Mouse (Mus musculus) layer of hippocampus, postnatal 10 days (tissue): ENCODE results near the gene Crat. TPM values are rescaled to one million over a fixed set of nuclear protein-coding genes. Genes with fewer than 3 reads are reported as not detected.
A peak's percentile ranks its signal among the peaks of the same experiment; 100 is the strongest.
"Not testable (repeated sequence)": the region's sequence is repeated elsewhere in the genome, so short reads cannot be mapped to it uniquely, and the experiment has no call there.

Source experiments
- DNase-seq, 2 experiments: peaks; one replicate each; pipeline ENCODE4 v3.0.0; 2021; ENCODE audit warnings: low spot score in 2 of 2
- total RNA-seq, 2 experiments: library from RNA; stranded (reverse); gene quantifications; 2 replicates each; pipeline ENCODE4 v1.2.3; 2021

Gene Crat
- total RNA-seq, 2 experiments from 2014 or later: 39.0 to 41.9 TPM

DNA sequence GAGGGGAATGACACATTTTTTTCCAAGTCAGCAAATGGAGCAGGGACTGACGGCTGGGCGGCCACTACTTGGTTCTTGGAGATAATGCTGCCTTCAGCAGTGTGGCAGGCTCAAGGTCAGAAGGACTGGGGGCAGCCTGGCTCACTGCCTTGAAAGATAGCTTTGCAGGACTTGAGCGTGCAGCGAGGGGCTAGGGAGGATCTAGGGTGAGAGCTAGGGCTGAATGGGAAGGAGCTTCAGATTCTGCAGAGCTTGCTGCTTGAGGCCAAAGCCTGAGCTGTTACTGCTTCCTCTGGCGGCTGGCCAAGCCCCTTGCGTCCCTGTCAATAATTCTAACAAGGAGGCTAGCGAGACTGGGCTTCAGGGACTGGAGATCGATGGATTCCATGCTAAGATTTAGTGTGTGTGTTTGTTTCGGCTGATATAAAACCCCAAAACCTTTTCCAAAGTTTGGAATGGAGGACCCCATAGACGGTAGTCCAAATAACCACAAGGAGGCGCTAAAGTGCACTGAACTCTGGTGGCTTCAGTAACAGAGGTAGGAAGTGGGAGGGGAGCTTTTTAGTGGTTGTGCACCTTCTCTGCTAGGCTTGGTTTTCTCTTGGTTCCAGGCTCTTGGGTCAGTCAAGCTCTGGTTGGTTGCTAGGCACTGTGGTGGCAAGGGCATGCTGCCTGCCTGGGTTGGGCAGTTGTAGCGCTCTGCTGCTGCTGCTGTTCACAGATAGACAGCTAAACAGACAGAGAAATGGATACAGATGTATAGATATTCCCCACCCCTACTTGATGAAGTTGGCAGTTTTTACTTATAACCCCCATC lies 25.3 kb upstream of the Crat start:
- DNase-seq: peak; percentile 64 to 71

DNA sequence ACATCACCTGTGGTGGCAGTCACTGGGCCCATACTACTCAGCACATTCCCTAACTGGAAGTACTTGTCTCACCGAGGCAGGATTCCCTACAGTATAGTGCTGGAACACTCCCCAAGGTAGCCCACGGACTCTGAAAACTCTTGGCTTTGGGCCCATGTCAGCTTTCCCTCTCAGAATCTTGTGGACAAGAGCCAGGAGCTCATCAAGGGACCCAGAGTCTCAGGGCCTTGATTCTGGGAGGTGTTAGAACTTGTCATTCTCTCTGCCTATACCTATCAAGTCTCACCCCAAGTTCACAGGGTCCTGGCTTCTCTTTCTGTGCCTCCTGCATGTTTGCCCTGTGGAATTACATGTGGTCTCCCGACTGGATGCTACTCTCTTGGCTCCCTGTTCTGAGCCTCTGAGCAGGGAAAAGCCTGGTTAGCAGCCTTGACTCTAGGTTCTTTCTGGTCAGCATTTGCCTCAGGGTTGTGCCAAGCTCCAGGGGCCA lies 24.6 kb upstream of the Crat start:
- no peak for DNase-seq

DNA sequence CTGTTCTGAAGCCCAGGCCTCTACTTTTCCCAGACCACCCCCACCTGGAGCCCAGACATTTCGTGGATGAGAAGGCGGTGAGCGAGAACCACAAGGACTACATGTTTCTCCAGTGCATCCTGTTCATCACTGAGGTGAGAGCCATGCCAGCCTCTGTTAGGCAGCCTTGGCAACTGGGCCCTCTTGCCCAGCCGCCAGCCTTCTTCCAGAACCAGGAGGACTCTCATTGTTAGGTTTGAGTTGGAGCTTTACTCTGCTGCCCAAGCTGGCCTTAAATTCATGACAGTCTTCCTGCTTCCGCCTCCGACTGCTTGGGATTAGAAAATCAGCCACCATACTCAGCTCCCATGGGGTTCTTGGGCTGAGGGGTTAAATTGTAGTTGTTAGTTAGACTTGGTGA lies 24.0 kb upstream of the Crat start:
- DNase-seq: no peak

DNA sequence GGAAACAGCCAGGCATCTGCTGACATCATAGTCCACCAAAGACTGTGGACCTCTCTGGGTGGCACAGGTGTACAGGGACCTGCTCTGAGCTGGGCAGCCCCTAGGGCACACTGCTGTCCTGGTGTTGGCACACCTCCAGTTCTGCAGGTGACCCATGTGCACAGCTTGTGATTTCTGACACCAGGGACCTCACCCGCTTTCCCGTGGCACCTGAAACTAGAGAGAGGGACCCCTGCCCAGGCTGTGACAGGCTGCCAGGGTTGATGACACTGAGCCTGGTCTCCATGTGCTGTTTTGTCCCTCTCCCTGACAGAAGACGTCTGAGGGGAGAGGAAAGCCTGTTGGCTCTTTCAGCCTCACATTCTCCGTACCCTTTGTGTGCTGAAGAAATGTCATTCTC lies 22.2 kb upstream of the Crat start:
- DNase-seq: no peak

DNA sequence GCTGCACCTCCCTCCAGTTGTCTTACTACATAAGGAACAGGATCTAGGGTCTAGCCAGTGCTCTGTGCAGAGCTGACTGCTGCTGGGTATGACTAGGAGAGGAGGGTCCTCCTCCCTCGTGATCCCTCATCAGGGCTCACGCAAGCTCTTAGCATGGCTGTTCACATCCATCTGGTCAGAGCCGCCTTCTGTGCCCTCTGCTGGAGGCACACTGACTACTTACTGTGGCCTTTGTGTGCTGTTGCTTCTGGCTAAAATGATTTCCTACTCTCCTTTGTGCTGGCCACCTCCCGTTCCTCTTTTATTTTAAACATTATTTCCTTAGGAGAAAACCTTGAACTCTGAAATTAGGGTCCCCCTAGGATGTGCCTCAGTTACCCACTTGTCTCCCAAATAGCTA lies 21.2 kb upstream of the Crat start:
- no peak for DNase-seq

DNA sequence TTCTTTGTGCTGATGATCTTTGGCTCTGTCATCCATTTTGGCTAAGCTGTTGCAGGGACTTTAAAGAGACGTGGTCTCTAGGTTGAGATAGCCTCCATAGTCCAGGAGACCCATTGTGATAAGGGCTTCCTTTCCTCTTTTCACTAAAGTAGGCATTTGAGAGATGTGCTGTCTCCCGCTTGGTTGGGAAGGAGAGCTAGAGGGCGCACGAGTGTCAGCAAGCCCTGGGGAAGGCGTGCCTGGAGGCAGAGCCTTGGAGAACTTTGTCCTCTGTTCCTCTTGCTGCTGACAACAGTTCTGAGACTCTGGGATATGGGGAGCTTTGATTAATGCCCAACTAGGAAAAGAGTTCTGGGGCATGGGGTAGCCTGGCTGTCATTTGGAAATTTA lies 20.5 kb upstream of the Crat start:
- peak in 1 of 2 experiments; percentile 61 for DNase-seq

DNA sequence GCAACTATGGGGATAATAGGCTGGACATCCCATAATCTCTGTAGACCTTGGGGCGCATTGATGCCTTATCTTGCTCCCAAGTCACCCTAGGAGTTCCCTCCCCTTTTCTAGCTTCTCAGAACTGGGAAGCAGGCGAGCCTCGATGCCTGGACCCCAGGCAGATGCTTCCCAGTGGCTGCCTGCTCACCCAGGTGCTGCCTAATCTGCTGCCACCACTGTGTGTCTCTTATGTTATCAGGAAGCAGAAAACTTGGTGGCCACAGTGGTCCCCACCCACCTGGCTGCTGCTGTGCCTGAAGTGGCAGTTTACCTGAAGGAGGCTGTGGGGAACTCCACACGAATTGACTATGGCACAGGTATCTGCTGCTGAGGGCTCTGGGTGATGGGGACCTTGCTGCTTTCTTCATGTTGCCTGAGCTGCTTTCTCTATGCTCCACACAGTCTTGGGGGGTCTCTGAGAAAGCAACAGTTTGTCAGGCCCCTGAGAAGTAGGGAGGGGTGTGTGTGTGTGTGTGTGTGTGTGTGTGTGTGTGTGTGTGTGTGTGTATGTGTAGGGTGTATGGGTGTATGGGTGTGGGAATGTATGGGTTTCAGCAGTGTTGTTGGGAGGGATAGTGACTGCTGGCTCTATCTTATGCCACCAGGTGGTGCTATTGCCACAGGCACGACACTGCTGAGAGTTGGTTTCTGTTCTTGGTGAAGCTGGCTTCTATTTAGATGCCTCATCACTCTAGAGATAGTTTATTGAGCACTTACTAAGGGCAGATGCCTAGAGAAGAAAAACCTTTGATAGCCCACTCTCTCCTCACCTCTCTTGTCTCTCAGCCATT lies 19.9 kb upstream of the Crat start:
- DNase-seq: peak; percentile 75 to 81

DNA sequence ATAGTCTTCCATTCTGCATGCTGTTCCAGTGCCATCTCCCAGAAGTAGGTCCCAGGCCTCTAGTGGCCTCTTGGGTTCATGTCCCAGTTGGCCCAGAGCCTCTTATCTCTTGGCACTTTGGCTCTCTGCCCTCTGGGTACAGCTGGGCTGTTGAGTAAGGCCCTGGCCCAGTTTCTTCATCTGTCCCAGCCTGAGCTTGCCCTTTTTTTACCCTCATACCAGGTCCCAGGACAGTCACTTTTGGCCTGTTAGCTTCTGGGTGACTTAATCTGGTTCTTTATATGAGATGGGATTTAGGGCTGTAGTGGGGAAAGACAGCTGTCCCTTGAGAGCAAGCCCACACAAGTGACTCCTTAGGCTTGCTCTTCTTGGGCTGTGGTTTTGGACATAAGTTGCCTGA lies 13.5 kb upstream of the Crat start:
- DNase-seq: no peak

DNA sequence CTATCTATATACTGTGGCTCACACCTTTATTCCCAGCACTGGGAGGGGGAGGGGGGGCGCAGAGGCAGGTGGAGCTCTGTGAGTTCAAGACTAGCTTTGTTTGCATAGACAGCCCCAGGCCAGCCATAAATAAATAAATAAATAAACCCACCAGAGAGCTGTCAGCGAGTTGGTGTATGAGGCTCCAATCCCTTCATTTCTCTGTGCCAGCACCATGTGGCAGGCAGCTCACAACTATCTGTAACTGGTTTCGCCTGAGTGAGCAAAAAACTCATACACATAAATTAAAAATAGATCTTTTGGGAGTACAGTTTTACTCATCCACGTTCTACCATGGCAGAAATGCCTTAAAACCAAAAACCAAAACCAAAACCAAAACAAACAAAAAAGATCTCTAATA lies 5.8 kb upstream of the Crat start:
- no peak for DNase-seq

DNA sequence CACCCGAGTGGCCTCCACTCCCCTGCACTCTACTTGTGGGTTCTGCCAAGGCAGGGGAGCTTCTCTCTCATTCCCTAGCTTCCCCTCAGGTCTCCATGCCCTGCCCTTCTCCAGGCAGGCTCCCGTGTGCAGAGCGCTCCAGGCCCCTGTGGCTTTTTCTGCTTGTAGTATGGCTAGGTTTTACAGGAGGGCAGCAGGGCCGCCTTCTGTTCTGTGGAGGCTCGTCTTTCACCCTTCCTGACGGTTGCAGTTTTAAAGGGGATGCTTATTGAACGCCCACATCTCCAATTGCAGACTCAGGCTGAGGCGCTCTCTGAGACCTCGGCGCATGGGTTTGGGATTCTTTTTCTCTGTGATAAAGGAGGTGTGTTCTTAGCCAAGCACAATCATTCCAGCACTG lies 3.5 kb upstream of the Crat start:
- DNase-seq: no peak

DNA sequence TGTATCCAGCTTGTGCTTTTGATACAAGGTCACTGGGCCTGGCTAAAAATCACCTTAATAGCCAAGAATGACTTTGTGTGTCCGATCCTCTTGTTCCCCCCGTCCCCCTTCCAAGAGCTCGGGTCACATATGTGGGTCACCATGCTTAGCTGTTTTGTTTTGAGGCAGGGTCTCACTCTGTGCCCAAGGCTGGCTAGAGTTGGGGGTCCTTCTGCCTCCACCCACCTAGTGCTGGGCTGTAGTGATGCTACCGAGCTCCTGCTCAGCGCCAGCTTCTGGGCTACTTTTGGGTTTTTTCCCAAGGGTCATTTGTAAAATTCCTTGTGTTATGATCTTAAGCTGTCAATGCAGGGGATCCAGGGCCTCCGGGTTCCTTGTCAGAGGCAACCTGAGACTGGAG lies 2.6 kb upstream of the Crat start:
- DNase-seq: no peak

DNA sequence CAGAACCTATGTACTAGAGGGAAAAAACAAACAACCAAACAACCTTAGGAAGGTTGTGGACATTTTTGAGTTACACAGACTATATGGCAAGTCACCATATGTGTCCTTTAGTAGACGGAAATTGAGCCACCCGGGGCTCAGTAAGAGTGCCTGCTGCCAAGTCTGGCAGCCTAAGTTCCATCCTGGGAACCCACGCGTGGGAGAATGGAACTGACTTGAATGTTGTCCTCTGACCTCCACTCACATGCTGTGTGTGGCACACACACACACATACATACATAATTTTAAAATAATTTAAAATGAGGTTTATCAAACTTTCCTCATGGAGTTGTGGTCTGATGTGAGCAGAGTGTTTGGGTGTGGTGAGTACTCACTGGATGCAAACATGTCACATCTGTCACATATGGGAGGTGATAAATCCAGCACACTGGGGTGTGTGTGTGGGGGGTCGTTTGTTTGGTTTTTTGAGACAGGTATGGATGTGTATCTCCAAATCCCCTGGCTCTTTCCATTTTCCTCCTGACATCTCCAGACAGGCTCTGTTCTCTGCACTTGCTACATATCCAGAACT lies 2.1 kb upstream of the Crat start:
- DNase-seq: no peak

DNA sequence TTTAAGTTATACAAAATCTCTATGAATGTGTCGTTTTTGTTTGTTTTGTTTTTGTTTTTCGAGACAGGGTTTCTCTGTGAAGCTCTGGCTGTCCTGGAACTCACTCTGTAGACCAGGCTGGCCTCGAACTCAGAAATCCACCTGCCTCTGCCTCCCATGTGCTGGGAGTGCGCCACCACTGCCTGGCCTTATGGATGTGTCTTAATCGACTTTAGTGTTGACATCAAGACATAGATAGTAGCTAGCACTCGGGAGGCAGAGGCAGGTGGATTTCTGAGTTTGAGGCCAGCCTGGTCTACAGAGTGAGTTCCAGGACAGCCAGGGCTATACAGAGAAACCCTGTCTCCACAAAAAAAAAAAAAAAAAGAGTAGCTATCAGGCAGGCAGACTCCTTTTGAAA lies 1.5 kb upstream of the Crat start:
- DNase-seq: not testable (repeated sequence)

DNA sequence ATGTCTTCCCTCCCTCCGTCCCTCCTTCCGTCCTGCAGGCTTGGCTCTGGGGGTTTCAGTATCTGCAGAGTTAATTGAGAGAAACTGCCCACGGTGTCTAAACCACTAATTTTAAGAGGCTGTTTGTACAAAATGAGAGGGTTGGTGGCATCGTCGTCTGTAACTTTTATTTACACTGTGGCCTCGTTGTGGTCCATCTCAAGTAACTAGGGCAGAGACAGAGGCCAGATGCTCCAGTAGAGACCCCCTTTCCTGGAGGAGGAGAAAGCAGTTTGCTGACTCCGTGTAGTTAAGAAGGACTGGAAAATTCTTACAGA lies 994 bp upstream of the Crat start:
- no peak for DNase-seq

DNA sequence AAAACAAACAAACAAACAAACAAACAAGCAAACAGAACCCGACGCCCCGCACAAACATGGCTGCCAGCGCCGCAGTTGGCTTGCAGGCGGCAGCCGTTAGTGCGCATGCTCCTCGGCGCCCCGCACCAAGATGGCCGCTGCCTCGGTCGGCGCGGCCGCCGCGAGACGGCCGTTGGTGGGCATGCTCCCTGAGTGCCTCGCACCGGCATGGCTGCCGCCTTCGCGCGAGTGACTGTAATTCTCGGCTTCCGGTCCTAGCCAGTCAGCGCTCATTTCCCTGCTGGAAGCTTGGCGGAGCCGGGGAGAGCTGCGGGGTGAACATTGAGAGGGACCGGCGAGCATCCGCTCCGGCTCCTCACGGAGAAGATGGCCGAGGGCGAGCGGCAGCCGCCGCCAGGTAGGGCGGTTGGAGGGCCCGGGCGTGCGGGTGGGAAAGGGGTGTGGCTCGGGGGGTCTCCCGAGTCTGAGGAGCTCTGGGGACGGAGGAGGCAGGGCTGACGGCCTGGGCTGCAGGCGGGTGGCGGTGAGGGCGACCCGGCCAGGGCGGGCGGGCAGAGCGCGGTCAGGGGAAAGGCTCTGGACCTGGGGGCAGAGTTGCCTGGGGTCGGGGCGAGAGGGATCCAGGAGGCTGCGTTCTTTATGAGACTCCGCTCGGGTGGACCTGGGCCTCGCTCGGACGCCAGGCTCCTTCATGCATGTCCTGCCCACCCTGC lies 479 bp upstream of the Crat start, which contains the start of gene Ptpa:
Gene Ptpa, plus strand, starts transcription at position 104 of the 713 bp plus-strand sequence.
- peak; percentile 95 to 97 for DNase-seq

DNA sequence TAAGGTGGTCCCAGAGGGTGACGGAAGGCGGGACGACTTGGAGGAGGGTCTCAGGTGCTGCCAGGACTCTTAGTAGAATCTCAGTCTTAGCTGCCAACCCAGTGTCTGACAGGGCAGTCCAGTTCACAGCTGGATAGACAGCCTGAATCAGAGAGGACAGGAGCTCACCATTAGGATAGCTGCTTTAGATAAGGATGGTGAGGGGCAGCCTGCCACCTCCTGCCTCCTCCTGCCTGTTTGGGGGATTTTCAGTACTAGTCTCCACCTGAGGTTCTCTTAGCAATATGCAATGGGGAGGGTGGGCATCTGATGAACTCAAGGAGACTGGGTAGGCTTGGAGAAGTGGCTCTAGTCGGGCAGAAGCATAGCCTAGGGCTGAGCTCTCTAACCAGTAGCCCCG lies 932 bp downstream of the Crat start:
- DNase-seq: no peak

DNA sequence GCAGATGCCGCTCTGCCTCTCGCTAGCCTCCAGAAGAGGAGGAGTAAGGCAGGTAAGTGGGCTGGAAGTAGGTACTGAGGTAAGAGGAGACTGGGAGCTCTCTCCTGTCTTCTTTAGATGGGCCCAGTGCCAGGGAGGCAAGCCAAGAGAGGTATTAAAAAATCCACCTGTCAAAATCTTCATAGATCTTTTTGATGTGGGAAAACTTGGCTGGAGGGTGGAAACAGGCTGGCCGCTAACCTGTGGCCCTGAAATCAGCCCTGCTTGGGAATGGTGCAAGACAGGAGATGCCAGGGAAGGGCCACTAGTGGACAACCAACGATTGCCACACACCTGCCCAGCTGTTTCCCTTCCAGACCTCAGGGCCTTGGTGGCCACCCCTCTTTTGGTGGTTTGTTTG lies 1.5 kb downstream of the Crat start:
- DNase-seq: peak in 1 of 2 experiments; percentile 50

DNA sequence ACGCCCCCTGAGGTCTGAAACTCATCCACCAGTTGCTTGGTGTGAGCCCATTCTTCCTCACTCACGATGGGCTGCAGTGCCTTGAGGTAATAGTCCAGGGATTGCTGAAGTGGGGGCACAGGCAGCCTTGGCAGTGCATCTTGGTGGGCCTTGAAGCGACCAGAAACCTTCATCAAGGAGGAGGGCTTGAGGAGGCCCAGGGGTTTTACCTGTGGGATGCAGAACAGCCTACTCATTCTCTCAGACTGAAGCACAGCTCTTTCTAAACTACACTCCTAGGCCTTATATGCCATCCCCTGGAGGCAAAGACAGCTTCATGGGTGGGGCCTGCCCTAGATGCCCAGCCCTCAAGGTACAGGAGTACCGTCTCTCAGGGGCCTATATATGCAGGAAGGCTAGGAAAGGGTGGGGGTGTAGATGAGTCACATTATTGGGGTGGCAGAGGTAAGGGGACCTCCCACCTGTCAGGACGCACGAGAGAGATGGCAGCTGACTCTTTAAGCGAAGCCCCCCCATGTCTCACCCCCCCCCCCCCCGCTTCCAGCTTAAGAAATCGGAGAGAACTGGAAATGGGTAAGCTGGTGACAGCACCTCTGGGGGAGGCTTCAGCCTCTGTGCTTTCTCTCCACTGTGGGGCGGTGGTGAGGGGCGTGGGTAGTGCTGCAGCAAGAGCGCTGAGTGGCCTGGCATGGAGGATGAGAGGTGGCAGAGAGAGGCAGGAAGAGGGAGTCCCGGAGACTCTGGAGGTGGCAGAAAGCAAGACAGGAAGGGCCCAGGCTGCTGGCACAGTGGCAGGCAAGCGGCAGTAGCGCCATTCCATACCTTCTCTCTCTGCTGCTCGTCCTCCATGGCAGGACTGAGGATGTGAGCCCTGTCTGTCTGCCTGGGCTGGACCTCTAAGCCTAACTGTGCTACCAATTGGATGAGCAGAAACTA lies 2.3 kb downstream of the Crat start:
- DNase-seq: no peak

DNA sequence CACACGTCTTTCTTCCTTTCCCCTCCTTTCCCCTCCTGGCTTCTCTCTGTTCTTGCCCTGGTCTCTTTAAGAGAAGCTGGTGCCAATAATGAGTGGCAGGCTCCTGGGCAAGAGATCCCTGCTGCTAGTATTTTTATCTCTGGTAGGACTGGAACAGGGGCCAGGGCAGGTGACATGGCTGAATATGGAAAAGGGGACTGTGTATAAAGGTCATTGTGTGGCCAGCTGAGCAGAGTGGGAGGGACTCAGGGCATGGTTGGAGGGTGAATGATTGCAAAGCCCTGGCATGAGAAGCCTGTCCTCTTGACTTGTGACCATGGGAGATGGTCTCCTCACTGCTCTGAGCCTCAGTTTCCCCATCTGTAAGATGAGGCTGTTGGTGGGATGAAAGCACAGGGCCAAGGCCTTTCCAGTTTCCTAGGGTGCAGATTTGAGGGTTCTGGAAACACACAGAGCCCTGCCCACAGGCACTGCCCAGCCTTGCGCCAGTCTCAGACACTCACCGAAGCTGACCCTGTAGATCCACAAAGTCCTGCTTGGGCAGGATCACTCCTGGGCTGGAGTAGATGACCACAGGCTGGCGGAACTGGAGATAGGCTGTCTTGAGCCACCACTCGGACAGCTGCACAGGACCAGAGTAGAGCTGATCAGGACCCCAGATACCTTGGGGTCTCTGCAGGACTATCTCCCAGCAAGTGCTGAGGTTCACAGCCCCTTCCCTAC lies 6.0 kb downstream of the Crat start:
- DNase-seq: no peak
